8 mouse cellular contexts compared by ENCODE assay signal in the genomic region with DNA sequence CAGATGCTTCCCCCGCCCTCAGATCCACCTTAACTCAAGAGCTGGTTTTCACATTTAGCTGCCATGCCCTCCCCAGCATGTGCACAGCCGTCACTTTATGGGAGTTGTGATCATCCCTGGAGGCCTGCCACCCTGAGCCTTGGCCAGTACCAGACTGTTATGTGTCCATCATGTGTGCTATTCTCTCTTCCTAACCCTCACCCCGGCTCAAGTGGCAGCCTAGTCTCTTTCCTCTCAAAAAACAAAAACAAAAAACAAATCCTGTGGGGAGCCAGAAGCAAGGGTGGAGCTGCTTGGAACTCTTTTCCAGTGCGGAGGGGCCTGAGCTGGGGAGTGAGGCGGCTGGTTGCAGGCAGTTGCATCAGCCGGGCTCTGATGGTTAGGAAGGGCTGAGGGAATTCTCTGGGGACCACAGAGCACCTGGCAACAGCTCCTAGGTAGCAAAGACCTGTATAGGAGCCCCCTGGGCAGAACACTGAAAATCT. TPM values are rescaled to one million over a fixed set of nuclear protein-coding genes. Genes with fewer than 3 reads are reported as not detected.
DNase-seq lines count a peak whose midpoint lies in the region; ATAC-seq and TF ChIP-seq lines count a peak whose summit lies in the region.

No protein-coding gene starts in this region.

- 41% methylated on average over 6 of the region's 6 CpGs for WGBS in kidney, embryonic 15.5 days
- 44% methylated on average over 6 of the region's 6 CpGs for WGBS in embryonic facial prominence, embryonic 12.5 days
- 40% methylated on average over 6 of the region's 6 CpGs for WGBS in heart, embryonic 14.5 days
- WGBS in neural tube, embryonic 12.5 days, result 63% methylated on average over 6 of the region's 6 CpGs

- peak overlapping the region; percentile 32; the same call in 1 of the 2 replicates for H3K27ac ChIP-seq in kidney, embryonic 15.5 days
- H3K27ac ChIP-seq in embryonic facial prominence, embryonic 12.5 days, result 0 out of 2 replicates have a peak overlapping the region, but pooled peaks have one; percentile 11
- peak overlapping the region in 1 of 2 experiments; percentile 30; a peak in 1 of 4 replicates for H3K27ac ChIP-seq in heart, embryonic 14.5 days (replicated peaks in 1 of 2; ENCODE audit: control insufficient read depth in 1 of 2, insufficient read depth in 1 of 2, low read depth in 2 of 2, low read length in 2 of 2)
- H3K27ac ChIP-seq in neural tube, embryonic 12.5 days, result no peak overlapping the region

- H3K4me2 ChIP-seq in kidney, embryonic 15.5 days, result peak overlapping the region; percentile 77
- H3K4me2 ChIP-seq in embryonic facial prominence, embryonic 12.5 days (replicated peaks), result peak overlapping the region; percentile 90
- peak overlapping the region; percentile 91 for H3K4me2 ChIP-seq in heart, embryonic 14.5 days (ENCODE audit: low read length)
- peak overlapping the region; percentile 74 for H3K4me2 ChIP-seq in neural tube, embryonic 12.5 days (replicated peaks)

- ATAC-seq in kidney, embryonic 15.5 days (replicated peaks; ENCODE audit: low FRiP score), result no peak
- no peak for ATAC-seq in G1E (ENCODE audit: extremely low read depth, insufficient number of reproducible peaks, low FRiP score, poor library complexity, severe bottlenecking)
- no peak for ATAC-seq in embryonic facial prominence, embryonic 12.5 days (ENCODE audit: insufficient number of reproducible peaks, insufficient read depth, low FRiP score, low TSS enrichment)
- ATAC-seq in heart, embryonic 14.5 days (ENCODE audit: insufficient number of reproducible peaks, insufficient read depth, low FRiP score, low read depth), result no peak
- ATAC-seq in neural tube, embryonic 12.5 days (ENCODE audit: low FRiP score, low read depth), result no peak
- ATAC-seq in inflammation-experienced regulatory T-cells, adult 6 months, result no peak

- peak overlapping the region; percentile 37 for H3K9ac ChIP-seq in kidney, embryonic 15.5 days
- H3K9ac ChIP-seq in embryonic facial prominence, embryonic 12.5 days, result peak overlapping the region; percentile 21; the same call in 1 of the 2 replicates
- H3K9ac ChIP-seq in heart, embryonic 14.5 days (ENCODE audit: low read length), result peak overlapping the region; percentile 95
- H3K9ac ChIP-seq in neural tube, embryonic 12.5 days, result peak overlapping the region; percentile 38

- H3K9me3 ChIP-seq in kidney, embryonic 15.5 days (replicated peaks), result no peaks in the 10 kb centered on the region
- H3K9me3 ChIP-seq in G1E (replicated peaks), result no peaks in the 10 kb centered on the region
- no peaks in the 10 kb centered on the region for H3K9me3 ChIP-seq in embryonic facial prominence, embryonic 12.5 days
- no peaks in the 10 kb centered on the region for H3K9me3 ChIP-seq in heart, embryonic 14.5 days (ENCODE audit: control insufficient read depth, low read length)
- no peaks in the 10 kb centered on the region for H3K9me3 ChIP-seq in neural tube, embryonic 12.5 days

- no peak for TF ChIP-seq CTCF in G1E (IDR thresholded peaks at IDR 0.05; ENCODE audit: low read depth, low read length)

- H3K36me3 ChIP-seq in kidney, embryonic 15.5 days, result peaks cover 9% of the 10 kb centered on the region
- peaks cover 82% of the 10 kb centered on the region for H3K36me3 ChIP-seq in G1E (replicated peaks)
- H3K36me3 ChIP-seq in embryonic facial prominence, embryonic 12.5 days, result 0 out of 2 replicates have a peak, but pooled peaks cover 6% of the 10 kb centered on the region
- H3K36me3 ChIP-seq in heart, embryonic 14.5 days (ENCODE audit: control insufficient read depth, insufficient read depth, low read length), result peaks cover 17% of the 10 kb centered on the region; the same call in 1 of the 2 replicates
- H3K36me3 ChIP-seq in neural tube, embryonic 12.5 days, result no peaks in the 10 kb centered on the region

- no peaks in the 10 kb centered on the region for H3K27me3 ChIP-seq in kidney, embryonic 15.5 days
- no peaks in the 10 kb centered on the region for H3K27me3 ChIP-seq in G1E (ENCODE audit: insufficient read depth, low read length)
- no peaks in the 10 kb centered on the region for H3K27me3 ChIP-seq in embryonic facial prominence, embryonic 12.5 days
- H3K27me3 ChIP-seq in heart, embryonic 14.5 days (ENCODE audit: control insufficient read depth, insufficient read depth, low read length), result no peaks in the 10 kb centered on the region
- H3K27me3 ChIP-seq in neural tube, embryonic 12.5 days (replicated peaks), result no peaks in the 10 kb centered on the region

- no peak for DNase-seq in kidney, postnatal 14 days
- DNase-seq in G1E (ENCODE audit: low spot score), result peak; percentile 56
- peak; percentile 60 for DNase-seq in liver

- H3K4me1 ChIP-seq in kidney, embryonic 15.5 days, result peaks cover 67% of the 10 kb centered on the region
- peaks cover 74% of the 10 kb centered on the region for H3K4me1 ChIP-seq in G1E (ENCODE audit: insufficient read depth, low read depth, low read length)
- peaks cover 47% of the 10 kb centered on the region for H3K4me1 ChIP-seq in embryonic facial prominence, embryonic 12.5 days
- peaks cover 22 to 65% of the 10 kb centered on the region in 2 experiments for H3K4me1 ChIP-seq in heart, embryonic 14.5 days (ENCODE audit: control insufficient read depth in 2 of 2, insufficient read depth in 2 of 2, low read length in 2 of 2)
- H3K4me1 ChIP-seq in neural tube, embryonic 12.5 days, result peaks cover 55% of the 10 kb centered on the region

- H3K4me3 ChIP-seq in kidney, embryonic 15.5 days (replicated peaks), result peak overlapping the region; percentile 86
- H3K4me3 ChIP-seq in G1E (ENCODE audit: low read depth, low read length), result peak overlapping the region; percentile 88
- H3K4me3 ChIP-seq in embryonic facial prominence, embryonic 12.5 days, result peak overlapping the region; percentile 72
- peak overlapping the region; percentile 5 to 85; a peak in 3 of 4 replicates for H3K4me3 ChIP-seq in heart, embryonic 14.5 days (ENCODE audit: control insufficient read depth in 1 of 2, insufficient read depth in 1 of 2, low read depth in 1 of 2, low read length in 2 of 2)
- peak overlapping the region; percentile 5 for H3K4me3 ChIP-seq in neural tube, embryonic 12.5 days

RNA-seq across cellular contexts. Expression of a gene that starts 2.3 kb away (rescaled TPM):
- 4.2 and 4.3 TPM in 2 replicates for polyA plus RNA-seq in kidney, embryonic 15.5 days (2015; fragmentation: Nextera tagmentation; extraction: Ambion mirVana)
- total RNA-seq in G1E (2014; fragmentation: Nextera tagmentation) (37.7 and 58.5 TPM in 2 replicates), G1E (2017) (5.2 and 8.6 TPM in 2 replicates)
- polyA plus RNA-seq in G1E (2012), result 282 and 396 TPM in 2 replicates
- 5.3 and 5.8 TPM in 2 replicates for polyA plus RNA-seq in embryonic facial prominence, embryonic 12.5 days (2016; fragmentation: Nextera tagmentation; extraction: Ambion mirVana)
- polyA plus RNA-seq in heart, embryonic 14.5 days (2014; fragmentation: Nextera tagmentation; extraction: Ambion mirVana), result 1.8 and 1.9 TPM in 2 replicates
- 4.8 and 5.1 TPM in 2 replicates for polyA plus RNA-seq in neural tube, embryonic 12.5 days (2016; fragmentation: Nextera tagmentation; extraction: Ambion mirVana)
- polyA plus RNA-seq in inflammation-experienced regulatory T-cells, adult 6 months (2017; shearing (Covaris generic)), result under 1 TPM in 1 of 3 experiments, not detected in 2; 0.41 TPM

RNA-seq across cellular contexts. Expression of a gene that starts 2.6 kb away (rescaled TPM):
- polyA plus RNA-seq in kidney, embryonic 15.5 days (2015; fragmentation: Nextera tagmentation; extraction: Ambion mirVana), result 1.1 and 1.7 TPM in 2 replicates
- total RNA-seq in G1E (2014; fragmentation: Nextera tagmentation) (4.2 and 14.4 TPM in 2 replicates), G1E (2017) (1.3 and 2.4 TPM in 2 replicates)
- polyA plus RNA-seq in G1E (2012), result 3.1 and 3.2 TPM in 2 replicates
- 1.2 and 2.5 TPM in 2 replicates for polyA plus RNA-seq in embryonic facial prominence, embryonic 12.5 days (2016; fragmentation: Nextera tagmentation; extraction: Ambion mirVana)
- 0.77 and 0.91 TPM in 2 replicates for polyA plus RNA-seq in heart, embryonic 14.5 days (2014; fragmentation: Nextera tagmentation; extraction: Ambion mirVana)
- polyA plus RNA-seq in neural tube, embryonic 12.5 days (2016; fragmentation: Nextera tagmentation; extraction: Ambion mirVana), result 1.5 and 1.6 TPM in 2 replicates
- 1 to 10 TPM; 1.9 to 4.2 (median 2.1) TPM for polyA plus RNA-seq in inflammation-experienced regulatory T-cells, adult 6 months (2017; shearing (Covaris generic))

RNA-seq across cellular contexts. Expression of a gene that starts 2.9 kb away (rescaled TPM):
- polyA plus RNA-seq in kidney, embryonic 15.5 days (2015; fragmentation: Nextera tagmentation; extraction: Ambion mirVana), result 93.5 and 100 TPM in 2 replicates
- 96.5 and 160 TPM in 2 replicates for total RNA-seq in G1E (2014; fragmentation: Nextera tagmentation)
- 94.9 and 102 TPM in 2 replicates for total RNA-seq in G1E (2017)
- 85.4 and 157 TPM in 2 replicates for polyA plus RNA-seq in G1E (2012)
- 102 and 104 TPM in 2 replicates for polyA plus RNA-seq in embryonic facial prominence, embryonic 12.5 days (2016; fragmentation: Nextera tagmentation; extraction: Ambion mirVana)
- 41.5 and 41.7 TPM in 2 replicates for polyA plus RNA-seq in heart, embryonic 14.5 days (2014; fragmentation: Nextera tagmentation; extraction: Ambion mirVana)
- 71.3 and 74.7 TPM in 2 replicates for polyA plus RNA-seq in neural tube, embryonic 12.5 days (2016; fragmentation: Nextera tagmentation; extraction: Ambion mirVana)
- 10 to 100 TPM; 30.8 to 60.2 (median 32.2) TPM for polyA plus RNA-seq in inflammation-experienced regulatory T-cells, adult 6 months (2017; shearing (Covaris generic))

RNA-seq across cellular contexts. Expression of a gene that starts 30.0 kb away (rescaled TPM):
- 108 and 118 TPM in 2 replicates for polyA plus RNA-seq in kidney, embryonic 15.5 days (2015; fragmentation: Nextera tagmentation; extraction: Ambion mirVana)
- total RNA-seq in G1E (2014; fragmentation: Nextera tagmentation) (13.3 and 14.4 TPM in 2 replicates), G1E (2017) (23.7 and 32.5 TPM in 2 replicates)
- polyA plus RNA-seq in G1E (2012), result 290 and 566 TPM in 2 replicates
- 116 and 120 TPM in 2 replicates for polyA plus RNA-seq in embryonic facial prominence, embryonic 12.5 days (2016; fragmentation: Nextera tagmentation; extraction: Ambion mirVana)
- polyA plus RNA-seq in heart, embryonic 14.5 days (2014; fragmentation: Nextera tagmentation; extraction: Ambion mirVana), result 33.4 and 61.6 TPM in 2 replicates
- polyA plus RNA-seq in neural tube, embryonic 12.5 days (2016; fragmentation: Nextera tagmentation; extraction: Ambion mirVana), result 108 and 116 TPM in 2 replicates
- 1 to 10 TPM; 1.1 to 4.5 (median 3.7) TPM for polyA plus RNA-seq in inflammation-experienced regulatory T-cells, adult 6 months (2017; shearing (Covaris generic))

RNA-seq across cellular contexts. Expression of a gene that starts 30.1 kb away (rescaled TPM):
- polyA plus RNA-seq in kidney, embryonic 15.5 days (2015; fragmentation: Nextera tagmentation; extraction: Ambion mirVana), result 76.8 and 81.0 TPM in 2 replicates
- 32.3 and 33.5 TPM in 2 replicates for total RNA-seq in G1E (2014; fragmentation: Nextera tagmentation)
- total RNA-seq in G1E (2017), result 25.7 and 33.5 TPM in 2 replicates
- polyA plus RNA-seq in G1E (2012), result 65.4 and 75.7 TPM in 2 replicates
- polyA plus RNA-seq in embryonic facial prominence, embryonic 12.5 days (2016; fragmentation: Nextera tagmentation; extraction: Ambion mirVana), result 94.3 and 105 TPM in 2 replicates
- 44.5 and 53.5 TPM in 2 replicates for polyA plus RNA-seq in heart, embryonic 14.5 days (2014; fragmentation: Nextera tagmentation; extraction: Ambion mirVana)
- polyA plus RNA-seq in neural tube, embryonic 12.5 days (2016; fragmentation: Nextera tagmentation; extraction: Ambion mirVana), result 95.4 and 101 TPM in 2 replicates
- polyA plus RNA-seq in inflammation-experienced regulatory T-cells, adult 6 months (2017; shearing (Covaris generic)), result 10 to 100 TPM; 43.9 to 66.0 (median 60.6) TPM

Comparison
In these comparisons a context has a peak if more than half of its experiments do, and no peak if none do; other contexts are left out.
1. H3K4me3 ChIP-seq: peak in every context shown above with its lines; median percentile 88 in G1E; 86 in kidney, embryonic 15.5 days; 72 in embryonic facial prominence, embryonic 12.5 days; 45 in heart, embryonic 14.5 days; 5 in neural tube, embryonic 12.5 days.
2. H3K9ac ChIP-seq: peak in every context shown above with its lines; median percentile 95 in heart, embryonic 14.5 days; 38 in neural tube, embryonic 12.5 days; 37 in kidney, embryonic 15.5 days; 21 in embryonic facial prominence, embryonic 12.5 days.
3. RNA of a gene that starts 2.3 kb away (polyA plus RNA-seq): 282 to 396 TPM in G1E; 5.3 to 5.8 TPM in embryonic facial prominence, embryonic 12.5 days, 4.8 to 5.1 TPM in neural tube, embryonic 12.5 days, 4.2 to 4.3 TPM in kidney, embryonic 15.5 days, 1.8 to 1.9 TPM in heart, embryonic 14.5 days and 0.41 TPM in inflammation-experienced regulatory T-cells, adult 6 months; every median in the first group is over 10 times any median in the second.
4. Peak in every context shown above with its lines, with median percentiles within 50 percentile points of each other: H3K4me2 ChIP-seq.